14 mouse cellular contexts compared by ENCODE assay signal in the genomic region with DNA sequence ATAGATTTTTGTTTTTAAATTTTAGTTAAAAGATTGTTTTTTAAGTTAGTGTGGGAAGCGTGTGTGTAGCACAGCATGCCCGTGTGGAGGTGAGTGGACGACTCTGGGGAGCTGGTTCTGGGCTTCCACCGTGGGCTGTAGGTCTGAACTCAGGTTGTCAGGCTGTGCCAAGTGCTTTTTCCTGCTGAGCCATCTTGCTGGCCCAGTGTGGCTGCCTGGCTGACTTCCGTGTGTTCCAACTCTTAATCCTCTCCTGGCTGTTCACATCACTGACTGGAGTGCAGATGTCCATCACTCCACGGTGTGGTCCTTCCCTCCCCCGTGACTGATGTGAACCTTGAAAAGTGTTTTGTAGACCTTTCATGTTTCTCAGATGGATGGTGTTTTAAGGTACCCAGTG. TPM values are rescaled to one million over a fixed set of nuclear protein-coding genes. Genes with fewer than 3 reads are reported as not detected.
A peak's percentile ranks its signal among the peaks of the same experiment; 100 is the strongest.
DNase-seq lines count a peak whose midpoint lies in the region; TF ChIP-seq lines count a peak whose summit lies in the region.
"Had no signal": no experiment of that assay in that cellular context is flagged by ENCODE, and none has a peak within 500 bp of the region (broad histone marks: within the 10 kb centered on the region; RNA-seq: fewer than 3 reads in every experiment).

No protein-coding gene starts in this region.

- 12% methylated on average over 7 of the region's 7 CpGs for WGBS in cerebellum, adult 2 months
- WGBS in forebrain, embryonic 10.5 days: 89% methylated on average over 7 of the region's 7 CpGs

- no peak for TF ChIP-seq CTCF in cerebellum, adult 2 months (IDR thresholded peaks at IDR 0.05; ENCODE audit: borderline replicate concordance, insufficient read depth, low read depth, low read length)
- no peak for TF ChIP-seq CTCF in gastrocnemius, adult 2 months (IDR thresholded peaks at IDR 0.05)

- no peak overlapping the region for H3K27ac ChIP-seq in cerebellum, adult 2 months (ENCODE audit: insufficient read depth, low read length)
- peak overlapping the region; percentile 74 for H3K27ac ChIP-seq in gastrocnemius, adult 2 months
- no peak overlapping the region for H3K27ac ChIP-seq in forebrain, embryonic 10.5 days
- H3K27ac ChIP-seq: embryonic facial prominence, embryonic 10.5 days; heart, adult 2 months had no signal

- H3K36me3 ChIP-seq in forebrain, embryonic 10.5 days (replicated peaks): peaks cover 59% of the 10 kb centered on the region

- no peak overlapping the region for H3K4me3 ChIP-seq in cerebellum, adult 2 months (replicated peaks; ENCODE audit: insufficient read depth, low read depth, low read length)
- no peak overlapping the region for H3K4me3 ChIP-seq in gastrocnemius, adult 2 months
- no peak overlapping the region for H3K4me3 ChIP-seq in forebrain, embryonic 10.5 days
- H3K4me3 ChIP-seq: embryonic facial prominence, embryonic 10.5 days; heart, adult 2 months had no signal

- no peak for TF ChIP-seq POLR2A in cerebellum, adult 2 months (IDR thresholded peaks at IDR 0.05; ENCODE audit: borderline replicate concordance, insufficient read depth, low read length)

- no peaks in the 10 kb centered on the region for H3K9me3 ChIP-seq in forebrain, embryonic 10.5 days
- H3K9me3 ChIP-seq: embryonic facial prominence, embryonic 10.5 days had no signal

- H3K27me3 ChIP-seq in cerebellum, adult 2 months (ENCODE audit: control insufficient read depth, insufficient read depth, low read length): no peaks in the 10 kb centered on the region
- H3K27me3 ChIP-seq in forebrain, embryonic 10.5 days (ENCODE audit: poor library complexity, severe bottlenecking): no peaks in the 10 kb centered on the region
- H3K27me3 ChIP-seq: CH12.LX, Patski had no signal

- peaks cover 4% of the 10 kb centered on the region; the same call in 1 of the 2 replicates for H3K4me1 ChIP-seq in cerebellum, adult 2 months (ENCODE audit: control insufficient read depth, insufficient read depth, low read length)
- no peaks in the 10 kb centered on the region for H3K4me1 ChIP-seq in forebrain, embryonic 10.5 days

- intact Hi-C loops in gastrocnemius, adult 2 months (cut with DNase I): no loop called here
- intact Hi-C loops in gastrocnemius, postnatal 36 days (cut with DNase I): no loop called here
- intact Hi-C loops in left cerebral cortex, postnatal 36 days (cut with DNase I): no loop called here

- peak; percentile 32 to 39 for DNase-seq in cerebellum, adult 2 months
- DNase-seq in cerebellum, adult 11 months: no peak
- DNase-seq in gastrocnemius, adult 18-20 months (ENCODE audit: low spot score): peak; percentile 46
- no peak for DNase-seq in gastrocnemius, postnatal 4 days (ENCODE audit: low spot score in 2 of 2)
- peak; percentile 72 for DNase-seq in gastrocnemius, adult 2 months
- peak; percentile 20 to 41 for DNase-seq in gastrocnemius, postnatal 36 days
- DNase-seq in left cerebral cortex, postnatal 36 days (ENCODE audit: low spot score in 2 of 2): no peak
- no peak for DNase-seq in forebrain, embryonic 10.5 days (ENCODE audit: extremely low spot score, low spot score)
- DNase-seq: adrenal gland, postnatal 14 days; heart, adult 2 months; kidney, adult 8-10 months had no signal

RNA-seq across cellular contexts. Expression of gene Usp33, which starts 12.9 kb away (rescaled TPM):
- 101 and 111 TPM in 2 replicates for polyA plus RNA-seq in cerebellum, adult 2 months (2012; rRNA removed)
- 10 to 100 TPM; 17.6 to 18.1 TPM for total RNA-seq in gastrocnemius, adult 18-20 months (2021)
- total RNA-seq in gastrocnemius, postnatal 4 days (2021): 10 to 100 TPM; 29.9 to 32.3 TPM
- total RNA-seq in gastrocnemius, adult 2 months (2021): 10 to 100 TPM; 20.9 to 22.0 TPM
- 10 to 100 TPM; 17.9 to 19.4 TPM for total RNA-seq in gastrocnemius, postnatal 36 days (2021)
- 100 to 1,000 TPM; 126 to 148 TPM for total RNA-seq in left cerebral cortex, postnatal 36 days (2021)
- polyA plus RNA-seq in forebrain, embryonic 10.5 days (2016; fragmentation: Nextera tagmentation; extraction: Ambion mirVana): 47.4 and 47.8 TPM in 2 replicates

RNA-seq across cellular contexts. Expression of gene Miga1, which starts 18.9 kb away (rescaled TPM):
- polyA plus RNA-seq in cerebellum, adult 2 months (2012; rRNA removed): 52.1 and 56.3 TPM in 2 replicates
- total RNA-seq in gastrocnemius, adult 18-20 months (2021): 1 to 10 TPM; 6.4 to 8.2 TPM
- 1 to 10 TPM; 8.4 TPM for total RNA-seq in gastrocnemius, postnatal 4 days (2021)
- 1 to 10 TPM; 5.0 to 7.3 TPM for total RNA-seq in gastrocnemius, adult 2 months (2021)
- total RNA-seq in gastrocnemius, postnatal 36 days (2021): 1 to 10 TPM; 3.2 to 5.8 TPM
- 10 to 100 TPM; 74.2 to 79.3 TPM for total RNA-seq in left cerebral cortex, postnatal 36 days (2021)
- polyA plus RNA-seq in forebrain, embryonic 10.5 days (2016; fragmentation: Nextera tagmentation; extraction: Ambion mirVana): 19.3 and 22.1 TPM in 2 replicates

RNA-seq across cellular contexts. Expression of gene Zzz3, which starts 36.1 kb away (rescaled TPM):
- polyA plus RNA-seq in cerebellum, adult 2 months (2012; rRNA removed): 24.4 and 25.2 TPM in 2 replicates
- 10 to 100 TPM; 13.4 to 16.5 TPM for total RNA-seq in gastrocnemius, adult 18-20 months (2021)
- 10 to 100 TPM; 30.1 to 35.8 TPM for total RNA-seq in gastrocnemius, postnatal 4 days (2021)
- 10 to 100 TPM; 15.7 to 18.1 TPM for total RNA-seq in gastrocnemius, adult 2 months (2021)
- 10 to 100 TPM; 11.0 to 11.5 TPM for total RNA-seq in gastrocnemius, postnatal 36 days (2021)
- total RNA-seq in left cerebral cortex, postnatal 36 days (2021): 10 to 100 TPM; 40.9 to 41.6 TPM
- 56.4 and 60.7 TPM in 2 replicates for polyA plus RNA-seq in forebrain, embryonic 10.5 days (2016; fragmentation: Nextera tagmentation; extraction: Ambion mirVana)

Comparison
In these comparisons a context has a peak if more than half of its experiments do, and no peak if none do; other contexts are left out.
1. DNase-seq: peak in cerebellum, adult 2 months (2 of 2), gastrocnemius, adult 18-20 months (single experiment), gastrocnemius, adult 2 months (single experiment) and gastrocnemius, postnatal 36 days (2 of 2); none in cerebellum, adult 11 months (single experiment), gastrocnemius, postnatal 4 days (0 of 2), left cerebral cortex, postnatal 36 days (0 of 2) and forebrain, embryonic 10.5 days (single experiment).
2. RNA of gene Miga1, which starts 18.9 kb away (total RNA-seq): 74.2 to 79.3 TPM in left cerebral cortex, postnatal 36 days; 8.4 TPM in gastrocnemius, postnatal 4 days, 6.4 to 8.2 TPM in gastrocnemius, adult 18-20 months, 5.0 to 7.3 TPM in gastrocnemius, adult 2 months and 3.2 to 5.8 TPM in gastrocnemius, postnatal 36 days; every median in the first group is over 4 times any median in the second.